Mouse (Mus musculus) hindbrain, embryonic 13.5 days (tissue): Measurements from ENCODE around the gene Fam78a. TPM values are rescaled to one million over a fixed set of nuclear protein-coding genes. Genes with fewer than 3 reads are reported as not detected.

Experiments used
- ATAC-seq: fragments of 200-750 bp; cut with Nextera tagmentation; 2 replicates; pipeline ENCODE4 v1.8.0; 2017; ENCODE audit warnings: moderate TSS enrichment; ENCODE audit not compliant: low FRiP score
- H3K27ac ChIP-seq: fragments of 300-500 bp; sonication (generic); 2 replicates; pipeline ENCODE4 v1.5.1; 2015; ENCODE audit warnings: inconsistent platforms, mild to moderate bottlenecking, moderate library complexity
- H3K27me3 ChIP-seq: fragments of 300-500 bp; sonication (generic); 2 replicates; pipeline ENCODE4 v1.6.1; 2015; ENCODE audit warnings: mild to moderate bottlenecking, inconsistent platforms
- H3K36me3 ChIP-seq: fragments of 300-500 bp; sonication (generic); 2 replicates; pipeline ENCODE4 v1.6.1; 2015; ENCODE audit warnings: mild to moderate bottlenecking, inconsistent platforms
- H3K4me1 ChIP-seq: fragments of 300-500 bp; sonication (generic); replicated peaks from 2 replicates; pipeline ENCODE4 v1.6.1; 2015; ENCODE audit warnings: inconsistent platforms
- H3K4me2 ChIP-seq: fragments of 300-500 bp; sonication (generic); 2 replicates; pipeline ENCODE4 v1.6.1; 2015; ENCODE audit warnings: inconsistent platforms, mild to moderate bottlenecking, moderate library complexity
- H3K4me3 ChIP-seq: fragments of 300-500 bp; sonication (generic); 2 replicates; pipeline ENCODE4 v1.5.1; 2015; ENCODE audit warnings: mild to moderate bottlenecking, inconsistent platforms
- H3K9ac ChIP-seq: fragments of 300-500 bp; sonication (generic); 2 replicates; pipeline ENCODE4 v1.6.1; 2015; ENCODE audit warnings: mild to moderate bottlenecking, inconsistent platforms
- H3K9me3 ChIP-seq: fragments of 300-500 bp; sonication (generic); 2 replicates; pipeline ENCODE4 v1.6.1; 2016; ENCODE audit warnings: inconsistent platforms
- WGBS: fragments of 180-500 bp; shearing (Covaris S2); methylation state at CpG from one replicate; pipeline ENCODE4 v1.1.7; 2015; 5-methylcytosine and 5-hydroxymethylcytosine counted together
- polyA plus RNA-seq: library from polyadenylated mRNA; unstranded; fragments of >200 nt; fragmentation: Nextera tagmentation; extraction: Ambion mirVana; gene quantifications from 2 replicates; pipeline ENCODE4 v1.2.1, GENCODE M21; 2015

Fam78a gene
- polyA plus RNA-seq, 1 experiment from 2014 or later = 0.74 TPM

DNA sequence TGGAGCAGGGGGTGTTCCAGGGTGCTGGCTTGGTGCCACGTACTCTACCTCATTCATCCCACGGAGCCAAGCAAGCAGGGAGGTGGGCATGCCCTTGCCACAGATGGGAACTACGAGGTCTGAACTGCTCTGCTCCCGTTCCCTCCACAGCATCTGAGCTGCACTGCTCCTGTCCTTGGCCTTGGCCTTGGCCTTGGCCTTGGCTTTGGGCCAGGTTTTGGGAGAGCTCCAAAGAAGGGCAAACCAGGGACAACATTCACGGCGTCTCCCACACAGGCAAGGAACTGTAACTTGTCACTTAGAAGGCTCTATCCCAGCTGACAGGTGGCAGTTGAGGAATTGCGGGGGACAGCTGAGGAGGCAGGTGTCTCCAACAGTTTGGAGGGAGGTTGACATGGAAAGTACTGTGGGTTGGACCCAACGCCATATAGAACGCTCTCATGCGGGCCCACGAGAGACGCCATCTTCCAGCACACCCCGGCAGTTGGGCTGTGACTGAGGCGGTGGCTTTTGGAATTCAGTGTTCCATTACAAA is 5.4 kb downstream of the Fam78a start:
- 93% methylated on average over 14 of the region's 14 CpGs for WGBS
- H3K9me3 ChIP-seq = no peaks in the 10 kb centered on the region
- no peak overlapping the region for H3K9ac ChIP-seq
- ATAC-seq = no peak
- no peaks in the 10 kb centered on the region for H3K36me3 ChIP-seq
- peaks cover 42% of the 10 kb centered on the region for H3K27me3 ChIP-seq
- no peak overlapping the region for H3K4me2 ChIP-seq
- H3K4me1 ChIP-seq = peaks cover 21% of the 10 kb centered on the region
- no peak overlapping the region for H3K27ac ChIP-seq
- no peak overlapping the region for H3K4me3 ChIP-seq

DNA sequence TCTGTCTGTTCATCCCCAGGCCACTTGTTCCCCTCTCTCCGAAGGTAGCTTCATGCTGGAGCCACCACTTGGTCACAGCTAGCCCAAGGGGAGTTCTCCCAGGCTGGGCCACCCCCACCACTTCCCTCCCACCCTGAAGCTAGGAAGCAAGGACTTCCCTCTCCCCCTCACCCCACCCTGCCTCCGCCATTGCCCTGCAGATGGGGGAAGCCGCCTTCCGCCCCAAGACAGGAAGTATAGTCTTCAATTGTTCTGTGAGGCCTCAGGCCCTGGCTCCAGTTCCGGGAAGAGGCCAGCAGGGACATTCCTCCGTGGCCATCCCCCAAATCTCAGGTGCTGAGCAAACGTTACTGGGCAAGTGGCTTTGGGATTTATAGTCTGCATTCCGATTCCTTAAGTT is 6.1 kb downstream of the Fam78a start:
- H3K4me2 ChIP-seq = no peak overlapping the region
- H3K27ac ChIP-seq = no peak overlapping the region
- no peak overlapping the region for H3K4me3 ChIP-seq
- 59% methylated on average over 8 of the region's 8 CpGs for WGBS
- no peak overlapping the region for H3K9ac ChIP-seq
- peaks cover 34% of the 10 kb centered on the region for H3K27me3 ChIP-seq
- no peak for ATAC-seq
- no peaks in the 10 kb centered on the region for H3K9me3 ChIP-seq
- no peaks in the 10 kb centered on the region for H3K36me3 ChIP-seq
- peaks cover 14% of the 10 kb centered on the region for H3K4me1 ChIP-seq

DNA sequence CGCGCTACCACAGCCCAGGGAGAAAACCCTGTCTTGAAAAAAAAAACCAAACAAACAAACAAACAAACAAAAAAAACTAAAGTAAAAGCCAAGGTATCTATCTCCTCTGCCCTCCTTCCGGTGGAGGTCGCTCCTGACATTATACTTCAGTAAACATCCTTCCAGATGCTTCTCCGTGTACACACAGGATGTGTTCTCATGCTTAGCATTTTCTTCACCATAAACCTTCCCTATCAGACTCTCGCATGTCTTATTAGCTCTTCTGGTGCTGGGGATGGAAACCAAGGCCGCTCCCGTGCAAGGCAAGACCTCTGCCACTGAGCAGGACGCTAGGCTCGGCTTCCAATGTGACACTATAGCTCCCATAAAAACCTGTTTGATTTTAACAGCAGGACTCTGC is 6.9 kb downstream of the Fam78a start:
- peaks cover 27% of the 10 kb centered on the region for H3K27me3 ChIP-seq
- no peak overlapping the region for H3K4me2 ChIP-seq
- H3K9ac ChIP-seq = no peak overlapping the region
- H3K4me3 ChIP-seq = no peak overlapping the region
- WGBS = 86% methylated on average over 10 of the region's 10 CpGs
- no peaks in the 10 kb centered on the region for H3K9me3 ChIP-seq
- H3K4me1 ChIP-seq = peaks cover 6% of the 10 kb centered on the region
- H3K36me3 ChIP-seq = no peaks in the 10 kb centered on the region
- no peak overlapping the region for H3K27ac ChIP-seq
- ATAC-seq = no peak

DNA sequence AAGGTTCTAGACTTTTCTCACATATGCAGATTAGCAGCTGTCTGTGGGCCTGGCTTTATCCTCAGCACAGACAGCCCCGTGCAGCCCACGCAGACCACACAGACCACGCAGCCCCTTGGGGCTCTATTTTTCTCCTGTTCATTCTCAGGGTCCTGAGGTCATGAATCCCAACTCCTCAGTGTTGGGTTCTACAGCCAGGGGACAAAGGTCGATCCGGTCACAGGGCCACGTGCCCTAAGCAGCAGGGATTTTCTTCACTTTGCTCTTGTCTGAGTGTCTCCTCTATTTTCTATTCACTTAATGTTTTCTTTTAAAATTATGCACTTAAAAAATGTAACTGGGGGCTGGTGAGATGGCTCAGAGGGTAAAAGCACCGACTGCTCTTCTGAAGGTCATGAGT is 9.3 kb downstream of the Fam78a start:
- no peak overlapping the region for H3K9ac ChIP-seq
- no peaks in the 10 kb centered on the region for H3K9me3 ChIP-seq
- peaks cover 6% of the 10 kb centered on the region; the same call in 1 of the 2 replicates for H3K27me3 ChIP-seq
- WGBS = 56% methylated on average over 7 of the region's 7 CpGs
- no peaks in the 10 kb centered on the region for H3K4me1 ChIP-seq
- H3K36me3 ChIP-seq = no peaks in the 10 kb centered on the region
- no peak overlapping the region for H3K4me3 ChIP-seq
- no peak overlapping the region for H3K4me2 ChIP-seq
- ATAC-seq = no peak
- H3K27ac ChIP-seq = no peak overlapping the region

DNA sequence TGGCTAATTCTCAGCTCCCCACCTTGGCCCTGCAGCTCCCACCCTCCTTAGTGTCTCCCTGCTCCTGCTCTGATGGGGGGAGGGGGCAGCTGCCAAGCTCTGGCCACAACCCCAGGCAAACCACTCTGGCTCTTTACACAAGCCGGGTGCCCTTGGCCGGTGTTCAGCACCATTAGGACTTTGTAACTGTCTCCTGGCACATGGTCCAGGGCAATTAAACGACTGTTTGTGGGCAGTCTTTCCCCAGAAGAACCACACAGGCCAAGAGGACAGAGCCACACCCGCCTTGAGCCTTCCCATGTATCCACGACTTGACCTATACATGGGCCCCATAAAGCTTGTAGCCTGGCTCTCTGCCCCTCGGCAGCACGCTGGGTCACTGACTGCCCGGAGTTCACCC is 10.3 kb downstream of the Fam78a start:
- Histone ChIP-seq H3K4me3 (no peak overlapping the region), H3K27me3 (0 out of 2 replicates have a peak, but pooled peaks cover 3% of the 10 kb centered on the region), H3K4me1 (no peaks in the 10 kb centered on the region), H3K9ac (no peak overlapping the region; the same call in 1 of the 2 replicates), H3K4me2 (no peak overlapping the region), H3K9me3 (no peaks in the 10 kb centered on the region), H3K36me3 (no peaks in the 10 kb centered on the region), H3K27ac (no peak overlapping the region)
- ATAC-seq = no peak
- WGBS = 81% methylated on average over 8 of the region's 8 CpGs

DNA sequence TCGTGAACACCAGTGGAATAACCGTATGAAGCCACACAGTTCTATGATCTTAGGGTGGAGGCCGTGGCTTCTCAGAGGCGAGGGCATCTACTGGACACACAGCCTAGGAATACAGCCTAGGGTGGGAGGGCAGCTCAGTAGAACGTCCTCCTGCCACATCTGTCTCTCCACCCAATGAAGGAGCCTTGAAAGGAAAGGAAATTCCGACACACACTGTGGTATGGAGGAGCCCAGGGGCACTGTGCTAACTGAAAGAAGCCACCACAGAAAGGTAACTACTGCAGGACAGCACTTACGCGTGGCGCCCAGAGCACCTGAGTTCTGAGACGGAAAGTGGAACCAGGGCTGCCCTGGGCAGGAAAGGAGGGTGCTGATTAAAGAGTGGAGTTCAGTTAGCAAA is 13.9 kb downstream of the Fam78a start:
- no peak for ATAC-seq
- H3K27me3 ChIP-seq = peaks cover 21% of the 10 kb centered on the region
- H3K27ac ChIP-seq = no peak overlapping the region
- no peaks in the 10 kb centered on the region for H3K4me1 ChIP-seq
- H3K36me3 ChIP-seq = no peaks in the 10 kb centered on the region
- H3K4me2 ChIP-seq = no peak overlapping the region
- H3K9ac ChIP-seq = no peak overlapping the region
- H3K4me3 ChIP-seq = no peak overlapping the region
- H3K9me3 ChIP-seq = no peaks in the 10 kb centered on the region
- 94% methylated on average over 10 of the region's 10 CpGs for WGBS

DNA sequence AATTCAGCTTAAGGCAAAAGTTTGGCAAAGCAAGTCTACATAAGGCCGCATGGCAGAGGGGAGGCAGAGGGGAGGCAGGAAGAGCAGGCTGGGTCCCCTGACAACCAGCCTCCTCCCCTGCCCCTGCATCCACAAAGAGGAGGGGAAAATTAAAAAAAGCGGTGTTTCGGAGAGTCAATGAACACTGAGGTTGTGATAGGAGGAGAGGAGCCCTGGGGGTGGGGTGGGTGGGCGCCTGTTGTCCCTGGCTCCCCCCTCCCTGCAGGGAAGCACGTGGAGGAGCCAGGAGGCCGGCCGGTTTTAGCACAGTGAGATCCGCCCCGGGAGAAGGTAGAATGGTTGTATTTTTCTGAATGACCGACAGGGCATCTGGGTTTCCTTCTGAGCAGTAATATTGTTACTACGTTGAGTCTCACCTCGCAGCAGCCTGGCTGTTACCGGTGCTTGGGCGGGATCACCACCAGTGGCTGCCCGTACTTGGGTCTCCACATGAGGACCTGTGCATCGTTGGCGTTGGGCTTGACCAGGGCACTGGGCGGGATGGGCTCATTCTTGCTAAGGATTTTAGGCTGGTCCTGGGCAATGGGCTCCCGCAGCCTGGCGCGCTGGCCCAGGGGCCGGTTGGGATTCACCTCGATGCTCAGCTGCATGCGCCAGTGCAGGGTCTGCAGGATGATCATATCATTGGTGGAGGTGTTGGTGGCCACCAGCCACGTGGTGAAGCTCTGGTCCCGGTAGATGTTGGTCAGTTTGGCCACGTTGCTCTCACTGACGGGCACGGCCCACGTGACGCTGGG is 15.6 kb downstream of the Fam78a start:
- Histone ChIP-seq H3K4me2 (no peak overlapping the region), H3K9ac (no peak overlapping the region), H3K4me1 (peaks cover 8% of the 10 kb centered on the region), H3K27ac (no peak overlapping the region), H3K9me3 (no peaks in the 10 kb centered on the region), H3K36me3 (no peaks in the 10 kb centered on the region), H3K27me3 (peaks cover 21% of the 10 kb centered on the region), H3K4me3 (no peak overlapping the region)
- no peak for ATAC-seq
- WGBS = 58% methylated on average over 31 of the region's 31 CpGs

DNA sequence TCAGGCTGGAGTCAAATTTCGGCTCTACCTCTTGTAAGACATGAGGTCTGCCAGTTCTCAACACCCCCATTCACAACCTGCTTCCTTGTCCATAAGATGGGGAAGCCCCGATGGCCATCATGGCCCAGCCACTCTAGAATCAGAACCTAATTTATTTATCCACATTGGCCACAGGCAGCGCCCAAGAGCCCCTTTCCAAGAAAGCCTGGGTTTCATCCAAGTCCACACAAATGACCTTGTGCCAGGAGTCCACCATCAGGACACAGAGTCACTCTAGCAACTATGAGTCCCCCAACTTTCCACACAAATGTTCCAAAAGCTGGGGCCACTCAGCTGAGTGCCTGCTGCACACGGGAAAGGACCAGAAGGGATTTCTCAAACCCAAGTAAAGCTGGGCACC is 18.7 kb downstream of the Fam78a start:
- Histone ChIP-seq H3K9me3 (no peaks in the 10 kb centered on the region), H3K9ac (no peak overlapping the region), H3K4me2 (no peak overlapping the region), H3K4me3 (no peak overlapping the region), H3K36me3 (no peaks in the 10 kb centered on the region), H3K27ac (no peak overlapping the region), H3K27me3 (peaks cover 21% of the 10 kb centered on the region), H3K4me1 (peaks cover 8% of the 10 kb centered on the region)
- WGBS = 89% methylated on average over 4 of the region's 4 CpGs
- ATAC-seq = no peak

DNA sequence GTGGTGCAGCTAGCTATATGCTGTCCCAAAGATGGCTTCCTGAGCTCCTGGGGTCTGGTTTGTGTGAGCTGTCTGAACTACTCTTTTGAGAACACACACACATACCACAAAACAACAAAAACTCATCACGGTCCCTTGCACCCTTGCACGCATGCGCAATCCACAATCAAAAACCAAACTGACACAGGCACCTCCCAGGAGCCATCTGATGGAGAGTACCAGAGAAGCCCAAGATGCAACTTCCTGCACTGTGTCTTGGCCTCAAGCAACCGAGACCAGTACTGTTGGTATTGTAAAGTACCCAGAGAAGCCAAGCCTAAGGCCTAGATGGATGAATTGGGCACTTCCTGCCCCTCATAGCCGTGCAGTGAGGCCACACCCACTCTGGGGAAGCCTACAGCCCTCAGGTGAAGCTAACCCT is 19.3 kb downstream of the Fam78a start:
- Histone ChIP-seq H3K4me1 (peaks cover 8% of the 10 kb centered on the region), H3K36me3 (no peaks in the 10 kb centered on the region), H3K27ac (no peak overlapping the region), H3K9me3 (no peaks in the 10 kb centered on the region), H3K4me2 (no peak overlapping the region), H3K9ac (0 out of 2 replicates have a peak overlapping the region, but pooled peaks have one; percentile 46), H3K4me3 (no peak overlapping the region), H3K27me3 (peaks cover 21% of the 10 kb centered on the region)
- ATAC-seq = no peak
- whole genome bisulfite sequencing = 82% methylated on average over 5 of the region's 5 CpGs

DNA sequence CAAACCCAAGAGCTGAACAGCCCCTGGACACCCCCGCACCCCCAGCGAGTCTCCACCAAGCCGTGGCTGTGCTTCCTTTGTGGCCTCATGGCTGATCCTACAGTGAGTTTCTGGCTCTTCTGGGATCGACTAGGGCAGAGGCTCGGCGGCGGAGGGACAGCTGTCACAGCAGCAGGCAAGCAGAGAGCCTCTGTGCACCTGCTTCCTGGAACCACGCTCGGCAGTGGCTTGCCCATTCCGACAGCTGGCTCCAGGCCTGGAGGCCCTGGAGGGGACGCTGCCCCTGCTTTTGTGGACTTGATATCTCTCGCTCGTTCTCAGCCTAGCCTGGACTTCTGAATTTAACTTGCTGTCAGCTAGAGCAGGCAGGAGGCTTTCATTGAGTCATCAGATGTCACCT is 19.7 kb downstream of the Fam78a start:
- no peak overlapping the region for H3K27ac ChIP-seq
- peak overlapping the region; percentile 46 for H3K9ac ChIP-seq
- ATAC-seq = no peak
- H3K4me3 ChIP-seq = no peak overlapping the region
- H3K27me3 ChIP-seq = peaks cover 21% of the 10 kb centered on the region
- H3K9me3 ChIP-seq = no peaks in the 10 kb centered on the region
- no peak overlapping the region for H3K4me2 ChIP-seq
- H3K36me3 ChIP-seq = no peaks in the 10 kb centered on the region
- 51% methylated on average over 13 of the region's 13 CpGs for WGBS
- H3K4me1 ChIP-seq = peaks cover 8% of the 10 kb centered on the region

DNA sequence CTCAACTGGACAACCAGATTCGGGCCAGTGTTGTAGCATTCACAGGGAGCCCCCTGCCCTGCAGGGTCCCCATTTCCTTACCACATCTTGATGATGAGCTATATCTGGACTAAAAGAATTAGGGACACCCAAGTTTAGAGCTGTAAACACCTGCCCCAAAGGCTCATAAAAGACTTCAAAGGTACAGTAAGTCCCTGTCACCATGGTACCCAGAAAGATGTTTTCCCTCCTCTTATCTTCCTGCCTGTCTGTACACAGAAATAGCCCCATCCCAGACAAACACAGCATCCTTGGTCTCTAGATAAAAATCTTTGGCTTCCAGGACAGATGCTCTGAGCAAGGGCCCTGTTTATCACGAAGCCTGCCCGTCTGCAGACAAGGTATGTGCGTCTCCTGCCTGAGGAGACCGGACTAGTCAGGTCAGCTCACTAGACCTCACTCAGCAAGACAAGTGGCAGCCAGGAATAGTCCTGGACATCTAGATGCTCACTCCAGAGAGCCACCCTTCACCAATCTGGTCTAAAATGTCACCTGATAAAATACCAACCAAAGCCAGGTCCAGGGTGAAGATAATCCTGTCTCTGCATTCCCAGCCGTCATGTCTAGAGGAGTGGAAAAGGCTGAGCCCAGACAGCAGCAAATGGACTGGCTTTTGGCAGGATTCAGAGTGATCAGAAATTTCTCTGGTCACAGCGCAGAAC is 21.1 kb downstream of the Fam78a start:
- H3K9me3 ChIP-seq = no peaks in the 10 kb centered on the region
- no peak overlapping the region for H3K4me3 ChIP-seq
- ATAC-seq = no peak
- H3K36me3 ChIP-seq = no peaks in the 10 kb centered on the region
- H3K4me1 ChIP-seq = peaks cover 8% of the 10 kb centered on the region
- no peak overlapping the region for H3K4me2 ChIP-seq
- 0 out of 2 replicates have a peak overlapping the region, but pooled peaks have one; percentile 35 for H3K9ac ChIP-seq
- 91% methylated on average over 7 of the region's 7 CpGs for WGBS
- no peak overlapping the region for H3K27ac ChIP-seq
- H3K27me3 ChIP-seq = peaks cover 17% of the 10 kb centered on the region

DNA sequence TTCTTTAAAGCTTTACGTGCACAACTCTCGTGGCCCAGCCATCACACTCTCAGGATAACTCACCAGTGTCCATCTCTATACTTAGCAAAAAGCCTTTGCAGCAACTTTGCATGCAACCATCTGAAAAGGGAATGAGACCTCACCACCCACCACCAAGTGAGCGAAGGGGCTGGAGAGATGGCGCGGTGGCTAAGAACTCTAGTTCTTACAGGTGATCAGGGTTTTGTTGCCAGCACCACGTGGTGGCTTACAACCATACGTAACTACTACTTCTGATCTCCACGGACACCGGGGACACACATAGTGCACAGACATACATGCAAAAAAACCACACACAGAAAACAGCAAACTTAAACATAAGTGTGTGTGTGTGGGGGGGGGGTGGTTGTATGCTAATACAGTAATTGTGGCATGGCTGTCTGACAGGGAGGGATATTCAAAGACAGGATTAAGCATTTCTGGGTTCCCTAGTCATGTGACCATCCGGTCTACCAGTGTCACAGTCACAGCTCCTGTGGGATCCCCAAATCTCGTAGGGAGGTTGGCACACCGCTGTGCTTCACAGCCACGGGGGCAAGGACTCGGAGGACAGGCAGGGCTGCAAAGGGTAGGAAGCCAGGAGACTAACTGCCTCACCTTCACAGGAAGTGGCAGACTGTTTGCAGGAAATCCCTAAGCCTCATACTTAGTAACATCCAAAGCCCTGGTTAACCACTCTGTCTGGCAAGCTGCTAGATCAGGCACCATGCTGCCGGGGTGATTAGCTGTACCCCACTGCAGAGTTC is 21.8 kb downstream of the Fam78a start:
- Histone ChIP-seq H3K36me3 (no peaks in the 10 kb centered on the region), H3K9ac (no peak overlapping the region), H3K4me2 (no peak overlapping the region), H3K4me1 (peaks cover 8% of the 10 kb centered on the region), H3K27ac (no peak overlapping the region), H3K9me3 (no peaks in the 10 kb centered on the region), H3K27me3 (peaks cover 15% of the 10 kb centered on the region; the same call in 1 of the 2 replicates), H3K4me3 (no peak overlapping the region)
- ATAC-seq = no peak
- 87% methylated on average over 15 of the region's 15 CpGs for WGBS
